Mouse (Mus musculus) ES-Bruce4 (cell line): ENCODE data around the gene Agap1. TPM values are rescaled to one million over a fixed set of nuclear protein-coding genes. Genes with fewer than 3 reads are reported as not detected.

Experiments
- H3K27ac ChIP-seq: 2 replicates; pipeline ENCODE4 v1.5.1; 2012; ENCODE audit warnings: low read length, inconsistent platforms; ENCODE audit not compliant: insufficient read depth
- H3K27me3 ChIP-seq: 2 replicates; pipeline ENCODE4 v1.6.1; 2012; ENCODE audit warnings: mild to moderate bottlenecking, low read length, inconsistent platforms; ENCODE audit not compliant: control insufficient read depth, poor library complexity, insufficient read depth, severe bottlenecking
- H3K36me3 ChIP-seq: 2 replicates; pipeline ENCODE4 v1.6.1; 2012; ENCODE audit warnings: inconsistent platforms, mild to moderate bottlenecking, low read length, moderate library complexity; ENCODE audit not compliant: control insufficient read depth, poor library complexity, insufficient read depth, severe bottlenecking
- H3K4me1 ChIP-seq: one replicate; pipeline ENCODE4 v1.8.1; 2011; ENCODE audit warnings: low read length; ENCODE audit not compliant: control insufficient read depth, insufficient read depth
- H3K4me3 ChIP-seq: 2 replicates; pipeline ENCODE4 v1.5.1; 2011; ENCODE audit warnings: low read depth, mild to moderate bottlenecking, low read length
- H3K9ac ChIP-seq: 2 replicates; pipeline ENCODE4 v1.6.1; 2012; ENCODE audit warnings: low read depth, mild to moderate bottlenecking, inconsistent platforms; ENCODE audit not compliant: poor library complexity, severe bottlenecking
- H3K9me3 ChIP-seq: replicated peaks from 2 replicates; pipeline ENCODE4 v1.6.1; 2012; ENCODE audit warnings: mild to moderate bottlenecking, low read length, inconsistent platforms; ENCODE audit not compliant: control insufficient read depth, poor library complexity, insufficient read depth, severe bottlenecking
- CTCF ChIP-seq: IDR thresholded peaks from one replicate; pipeline ENCODE4 v1.8.1; 2011; ENCODE audit warnings: low read depth, low read length
- EP300 ChIP-seq: IDR thresholded peaks from 2 replicates; pipeline ENCODE4 v1.6.1; 2011; ENCODE audit warnings: low read depth, low read length; ENCODE audit not compliant: insufficient read depth
- POLR2A ChIP-seq: IDR thresholded peaks from one replicate; pipeline ENCODE4 v1.8.1; 2011; ENCODE audit warnings: low read length; ENCODE audit not compliant: insufficient read depth
- polyA plus RNA-seq: library from polyadenylated mRNA; stranded (reverse); fragments of >200 nt; gene quantifications from 2 replicates; pipeline ENCODE4 v1.2.4, GENCODE M21; 2011; ENCODE audit warnings: low read depth; ENCODE audit not compliant: missing spikeins, insufficient read depth, insufficient read length

The Agap1 gene
- polyA plus RNA-seq, 1 experiment, result 31.0 TPM

DNA sequence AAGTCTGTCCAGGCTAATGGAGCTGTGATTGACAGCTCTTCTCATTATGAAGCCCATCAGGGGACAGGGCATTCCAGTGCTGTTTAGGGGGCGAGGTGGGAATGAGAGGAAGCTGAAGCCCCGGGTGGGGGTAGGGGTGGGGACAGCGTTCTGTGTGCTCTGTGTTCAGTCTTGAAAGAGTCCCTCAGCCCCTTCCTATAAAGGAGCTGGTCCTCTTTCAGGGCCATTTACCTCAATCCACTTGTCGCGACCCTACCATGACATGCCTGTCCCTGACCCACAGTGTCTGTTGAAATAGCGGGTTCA, 416.3 kb downstream of the Agap1 start:
- H3K4me1 ChIP-seq, result peaks cover 20% of the 10 kb centered on the region
- H3K27ac ChIP-seq, result peak overlapping the region; percentile 71
- H3K9ac ChIP-seq, result no peak overlapping the region
- no peaks in the 10 kb centered on the region for H3K36me3 ChIP-seq
- no peak for TF ChIP-seq POLR2A
- TF ChIP-seq EP300, result 0 out of 2 replicates have a peak, but pooled peaks have one; percentile 37
- TF ChIP-seq CTCF, result no peak
- H3K9me3 ChIP-seq, result no peaks in the 10 kb centered on the region
- no peaks in the 10 kb centered on the region for H3K27me3 ChIP-seq
- no peak overlapping the region for H3K4me3 ChIP-seq

- no peak overlapping the region for H3K4me3 ChIP-seq
- H3K4me1 ChIP-seq, result peaks cover 18% of the 10 kb centered on the region
- no peaks in the 10 kb centered on the region for H3K9me3 ChIP-seq
- 0 out of 2 replicates have a peak overlapping the region, but pooled peaks have one; percentile 16 for H3K9ac ChIP-seq
- H3K36me3 ChIP-seq, result no peaks in the 10 kb centered on the region
- H3K27ac ChIP-seq, result peak overlapping the region; percentile 83
- H3K27me3 ChIP-seq, result no peaks in the 10 kb centered on the region
- peak; percentile 82 for TF ChIP-seq EP300
- TF ChIP-seq CTCF, result no peak
- no peak for TF ChIP-seq POLR2A
Observed at GRCm38 (mm10) chr1:89876346-89877072, 421.9 kb downstream of the Agap1 start.

- Histone ChIP-seq H3K9me3 (no peaks in the 10 kb centered on the region), H3K4me1 (peaks cover 14% of the 10 kb centered on the region), H3K27me3 (no peaks in the 10 kb centered on the region), H3K36me3 (no peaks in the 10 kb centered on the region), H3K27ac (peak overlapping the region; percentile 51; the same call in 1 of the 2 replicates), H3K9ac (no peak overlapping the region), H3K4me3 (no peak overlapping the region)
- no peak for TF ChIP-seq POLR2A
- TF ChIP-seq EP300, result peak; percentile 58; the same call in 1 of the 2 replicates
Observed at GRCm38 (mm10) chr1:89878496-89878895, 423.9 kb downstream of the Agap1 start.

GRCm38 (mm10) chr1:89880193-89880592, 425.6 kb downstream of the Agap1 start:
- Histone ChIP-seq H3K4me3 (no peak overlapping the region), H3K27ac (no peak overlapping the region), H3K27me3 (no peaks in the 10 kb centered on the region), H3K9me3 (no peaks in the 10 kb centered on the region), H3K36me3 (no peaks in the 10 kb centered on the region), H3K9ac (no peak overlapping the region), H3K4me1 (peaks cover 14% of the 10 kb centered on the region)
- TF ChIP-seq EP300 (0 out of 2 replicates have a peak, but pooled peaks have one; percentile 6), CTCF (no peak)

DNA sequence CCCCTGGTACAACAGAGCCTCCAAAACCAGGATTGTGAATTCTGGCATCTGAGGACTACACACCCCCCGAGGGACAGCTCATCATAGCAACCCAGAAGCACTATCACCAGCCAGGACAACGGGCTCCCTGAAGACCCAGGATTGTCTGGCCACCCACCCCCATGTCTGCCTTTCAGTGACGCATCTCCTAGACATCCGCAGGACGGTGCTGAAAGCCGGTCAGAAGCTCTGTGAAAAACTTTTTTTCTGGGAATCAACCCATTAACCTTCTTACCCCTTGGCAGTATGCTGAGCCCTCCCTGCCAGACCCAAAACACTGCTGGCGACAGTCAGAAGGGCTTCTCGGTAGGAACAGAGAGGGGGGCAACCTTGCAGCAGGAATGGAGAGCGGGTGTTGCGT, 426.2 kb downstream of the Agap1 start:
- Histone ChIP-seq H3K9ac (no peak overlapping the region), H3K27ac (no peak overlapping the region), H3K27me3 (no peaks in the 10 kb centered on the region)

GRCm38 (mm10) chr1:89884335-89884734, 429.7 kb downstream of the Agap1 start:
- H3K9ac ChIP-seq, result no peak overlapping the region
- H3K9me3 ChIP-seq, result no peaks in the 10 kb centered on the region
- no peaks in the 10 kb centered on the region for H3K27me3 ChIP-seq
- no peak overlapping the region for H3K27ac ChIP-seq
- H3K36me3 ChIP-seq, result no peaks in the 10 kb centered on the region
- no peak overlapping the region for H3K4me3 ChIP-seq
- no peak for TF ChIP-seq POLR2A
- peaks cover 3% of the 10 kb centered on the region for H3K4me1 ChIP-seq

More for the DNA sequence above, 426.2 kb downstream of the Agap1 start:
- no peak overlapping the region for H3K4me3 ChIP-seq
- no peaks in the 10 kb centered on the region for H3K9me3 ChIP-seq
- H3K4me1 ChIP-seq, result peaks cover 10% of the 10 kb centered on the region
- TF ChIP-seq EP300 (no peak), POLR2A (no peak), CTCF (no peak)
- H3K36me3 ChIP-seq, result no peaks in the 10 kb centered on the region
